Mouse (Mus musculus) liver, embryonic 14.5 days (tissue): ENCODE data around the gene Slc9b1. TPM values are rescaled to one million over a fixed set of nuclear protein-coding genes. Genes with fewer than 3 reads are reported as not detected.

ENCODE experiments used
- ATAC-seq: fragments of 200-750 bp; cut with Nextera tagmentation; 2 replicates; pipeline ENCODE4 v1.8.0; 2017; ENCODE audit warnings: moderate number of reproducible peaks, mild to moderate bottlenecking, moderate library complexity; ENCODE audit not compliant: insufficient read depth
- DNase-seq, 3 experiments: peaks; one replicate each; pipeline ENCODE4 v3.0.0-alpha.2; 2012 to 2013; ENCODE audit warnings: low read depth in 3 of 3, low spot score in 3 of 3
- H3K27ac ChIP-seq: fragments of 300-500 bp; sonication (generic); 2 replicates; pipeline ENCODE4 v1.5.1; 2014; ENCODE audit warnings: moderate library complexity, mild to moderate bottlenecking, control low read depth, inconsistent platforms
- H3K27me3 ChIP-seq: fragments of 300-500 bp; sonication (generic); 2 replicates; pipeline ENCODE4 v1.6.1; 2014; ENCODE audit warnings: mild to moderate bottlenecking, low read length, moderate library complexity; ENCODE audit not compliant: control insufficient read depth, insufficient read depth
- H3K36me3 ChIP-seq: fragments of 300-500 bp; sonication (generic); replicated peaks from 2 replicates; pipeline ENCODE4 v1.6.1; 2014; ENCODE audit warnings: low read depth; ENCODE audit not compliant: control insufficient read depth, insufficient read depth
- H3K4me1 ChIP-seq, 2 experiments: fragments of 200-500 bp in 1 of 2; fragments of 300-500 bp in 1 of 2; sonication (generic) in 1 of 2; replicated peaks; 2 replicates each; pipeline ENCODE4 v1.6.1; 2012 to 2014; ENCODE audit warnings: antibody characterized with exemption in 1 of 2, inconsistent platforms in 1 of 2, low read length in 1 of 2; ENCODE audit not compliant: control insufficient read depth in 2 of 2, insufficient read depth in 2 of 2
- H3K4me2 ChIP-seq: fragments of 300-500 bp; sonication (generic); 2 replicates; pipeline ENCODE4 v1.6.1; 2014; ENCODE audit warnings: low read depth, mild to moderate bottlenecking, control low read depth, moderate library complexity
- H3K4me3 ChIP-seq, 2 experiments: fragments of 200-500 bp in 1 of 2; fragments of 300-500 bp in 1 of 2; sonication (generic) in 1 of 2; 2 replicates each; pipeline ENCODE4 v1.5.1; 2012 to 2014; ENCODE audit warnings: low read depth in 2 of 2, low read length in 2 of 2, mild to moderate bottlenecking in 2 of 2, control low read depth in 1 of 2, inconsistent platforms in 1 of 2, moderate library complexity in 1 of 2; ENCODE audit not compliant: insufficient read depth in 1 of 2
- H3K9ac ChIP-seq: fragments of 300-500 bp; sonication (generic); replicated peaks from 2 replicates; pipeline ENCODE4 v1.6.1; 2014; ENCODE audit warnings: mild to moderate bottlenecking, control low read depth, moderate library complexity
- H3K9me3 ChIP-seq: fragments of 300-500 bp; sonication (generic); 2 replicates; pipeline ENCODE4 v1.6.1; 2016; ENCODE audit warnings: low read length, mixed read lengths; ENCODE audit not compliant: control insufficient read depth
- CTCF ChIP-seq: IDR thresholded peaks from 2 replicates; pipeline ENCODE4 v1.5.1; 2016; ENCODE audit warnings: antibody characterized with exemption, low read depth, control low read depth
- EP300 ChIP-seq: IDR thresholded peaks from 2 replicates; pipeline ENCODE4 v1.6.1; 2016; ENCODE audit warnings: antibody characterized with exemption, low read depth
- WGBS: fragments of 180-500 bp; shearing (Covaris S2); extraction: QIAGEN DNeasy Blood & Tissue Kit; methylation state at CpG from one replicate; pipeline ENCODE4 v1.1.7; 2014; ENCODE audit not compliant: insufficient replicate concordance; 5-methylcytosine and 5-hydroxymethylcytosine counted together
- polyA plus RNA-seq, 2 experiments: library from polyadenylated mRNA; depleted of rRNA in 1 of 2; stranded (reverse) in 1 of 2; unstranded in 1 of 2; fragments of >200 nt; fragmentation: Nextera tagmentation in 1 of 2; extraction: Ambion mirVana in 1 of 2; gene quantifications; 2 replicates each; pipeline versions ENCODE4 v1.2.1 to v1.2.3; 2012 to 2014

Slc9b1 gene
- polyA plus RNA-seq (2012; rRNA removed) (0.03 TPM in 2 replicates), polyA plus RNA-seq (2014; fragmentation: Nextera tagmentation; extraction: Ambion mirVana) (not detected in 2 replicates)

DNA sequence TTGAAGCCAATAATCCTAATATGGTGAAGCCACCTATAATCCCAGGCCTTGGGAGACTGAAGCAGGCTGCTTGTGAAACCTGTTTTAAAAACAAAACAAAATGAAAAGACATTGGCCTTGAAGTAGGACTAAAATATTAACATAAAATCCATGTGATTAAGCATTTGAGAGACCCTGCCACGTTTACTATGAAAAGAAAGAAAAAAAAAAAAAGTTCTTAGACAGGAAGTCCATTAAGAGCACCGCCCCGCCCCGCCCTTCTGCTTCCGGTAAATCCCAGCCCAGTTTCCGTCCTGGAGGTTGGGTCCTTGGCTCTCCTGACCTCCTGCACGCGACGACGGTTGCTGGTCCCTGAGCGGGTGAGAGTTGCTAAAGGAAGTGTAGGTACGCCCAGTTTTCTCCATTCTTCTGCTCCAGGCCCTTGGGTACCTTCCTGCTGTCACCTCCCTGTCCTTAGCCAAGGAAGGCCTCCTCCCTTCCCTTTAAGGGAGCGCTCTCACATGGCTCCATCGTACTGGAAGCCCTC, at the start of gene Slc9b1:
Gene Slc9b1 (plus strand): TSS at position 291 of the 526 bp plus-strand sequence.
- DNase-seq (no peak), ATAC-seq (no peak)
- Histone ChIP-seq H3K36me3 (no peaks in the 10 kb centered on the region), H3K9ac (no peak within 1 kb of the TSS), H3K4me3 (no peak within 1 kb of the TSS), H3K9me3 (no peaks in the 10 kb centered on the region), H3K4me2 (no peak within 1 kb of the TSS), H3K4me1 (no peaks in the 10 kb centered on the region), H3K27me3 (no peaks in the 10 kb centered on the region), H3K27ac (no peak within 1 kb of the TSS)
- TF ChIP-seq CTCF: no peak
- TF ChIP-seq EP300: no peak
- WGBS: 62% methylated on average over 14 of the region's 14 CpGs

DNA sequence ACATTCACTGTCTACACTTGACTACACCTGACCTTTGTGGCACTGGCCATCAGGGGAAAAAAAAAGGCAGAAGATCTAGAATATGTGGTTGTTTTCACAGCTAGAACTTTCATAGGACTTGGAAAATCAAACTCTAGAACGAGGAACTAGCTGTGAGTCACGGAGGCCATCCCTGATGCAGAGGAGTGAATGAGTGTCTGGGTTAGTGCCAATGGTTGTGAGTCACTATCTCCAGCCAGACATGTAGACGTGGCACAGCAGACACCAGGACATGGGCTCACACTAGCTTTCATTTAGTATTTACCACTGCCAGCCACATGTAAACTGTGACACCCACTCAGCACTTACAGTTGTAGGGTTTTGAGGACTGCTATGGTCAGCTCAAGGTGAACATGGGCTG, 49.3 kb upstream of the Slc9b1 start:
- Histone ChIP-seq H3K9me3 (no peaks in the 10 kb centered on the region), H3K36me3 (no peaks in the 10 kb centered on the region), H3K4me3 (no peak overlapping the region), H3K4me1 (no peaks in the 10 kb centered on the region), H3K4me2 (no peak overlapping the region), H3K9ac (no peak overlapping the region), H3K27ac (no peak overlapping the region), H3K27me3 (no peaks in the 10 kb centered on the region)
- DNase-seq (no peak), ATAC-seq (no peak)
- 44% methylated on average over 3 of the region's 3 CpGs for WGBS
- TF ChIP-seq EP300 (no peak), CTCF (no peak)

DNA sequence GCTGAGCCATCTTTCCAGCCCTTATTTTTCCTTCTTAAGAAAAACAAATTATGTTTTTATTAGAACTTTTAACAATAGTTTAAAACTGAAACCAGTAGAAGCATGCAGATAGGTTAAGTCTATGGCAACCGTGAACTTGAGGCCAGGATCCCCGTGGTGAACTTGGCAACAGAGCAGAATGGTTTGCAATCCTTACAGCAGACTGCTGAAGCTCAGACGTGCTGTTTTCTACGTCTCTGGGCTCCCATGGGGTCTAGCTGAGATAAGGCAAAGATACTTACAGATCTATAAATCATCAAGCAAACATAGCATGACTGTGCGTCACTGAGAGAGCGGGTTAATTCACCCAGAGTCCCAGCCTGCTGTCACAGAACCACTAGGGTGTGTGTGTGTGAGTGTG, 47.7 kb upstream of the Slc9b1 start:
- Histone ChIP-seq H3K36me3 (no peaks in the 10 kb centered on the region), H3K4me3 (no peak overlapping the region), H3K27ac (no peak overlapping the region), H3K4me2 (no peak overlapping the region), H3K9me3 (no peaks in the 10 kb centered on the region), H3K9ac (no peak overlapping the region), H3K27me3 (no peaks in the 10 kb centered on the region), H3K4me1 (no peaks in the 10 kb centered on the region)
- 48% methylated on average over 6 of the region's 6 CpGs for WGBS
- ATAC-seq (no peak), DNase-seq (no peak)
- no peak for TF ChIP-seq CTCF
- no peak for TF ChIP-seq EP300

DNA sequence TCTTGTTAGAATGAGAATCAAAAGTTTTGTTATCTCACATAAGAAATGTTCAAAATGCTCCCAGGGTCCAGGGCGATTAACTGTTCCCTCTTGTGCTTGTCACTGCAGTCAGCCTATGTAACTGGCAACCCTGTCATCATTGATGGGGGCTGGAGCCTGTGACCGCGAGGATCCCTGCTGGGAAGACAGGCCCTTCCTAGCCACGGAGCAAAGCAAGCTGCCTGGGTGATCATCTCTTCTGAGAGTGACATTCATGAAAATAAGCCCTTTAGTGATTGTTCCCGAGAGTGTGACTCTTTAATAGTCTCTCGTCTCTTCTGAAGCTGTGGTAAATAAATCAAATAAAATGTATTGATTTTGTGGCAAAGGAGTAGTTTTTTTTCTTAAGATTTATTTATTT, 43.8 kb upstream of the Slc9b1 start:
- peaks cover 0 to 3% of the 10 kb centered on the region in 2 experiments; a peak in 1 of 4 replicates for H3K4me1 ChIP-seq
- no peaks in the 10 kb centered on the region for H3K27me3 ChIP-seq
- no peak overlapping the region for H3K4me3 ChIP-seq
- WGBS: 48% methylated on average over 6 of the region's 6 CpGs
- DNase-seq (no peak), ATAC-seq (no peak)
- no peak overlapping the region for H3K4me2 ChIP-seq
- H3K27ac ChIP-seq: no peak overlapping the region
- no peak overlapping the region for H3K9ac ChIP-seq
- TF ChIP-seq CTCF: no peak
- no peak for TF ChIP-seq EP300
- H3K36me3 ChIP-seq: no peaks in the 10 kb centered on the region
- no peaks in the 10 kb centered on the region for H3K9me3 ChIP-seq

DNA sequence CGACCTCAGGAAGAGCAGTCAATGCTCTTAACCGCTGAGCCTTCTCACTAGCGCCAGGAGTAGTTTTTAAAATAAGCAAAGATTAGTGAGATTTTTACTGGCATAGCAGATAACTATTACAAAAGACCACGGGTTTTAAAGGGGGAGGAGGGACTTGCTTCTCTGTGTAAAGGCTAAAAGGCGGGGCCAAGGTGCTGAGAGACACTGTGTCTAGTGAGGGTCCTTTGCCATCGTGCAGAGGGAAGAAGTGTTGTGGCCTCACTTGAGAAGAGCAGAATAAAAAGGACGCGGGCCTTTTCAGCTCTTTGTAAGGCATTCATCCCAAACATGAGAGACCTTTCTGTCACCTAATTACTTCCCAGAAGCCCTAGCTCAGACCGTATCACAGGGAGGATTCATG, 43.3 kb upstream of the Slc9b1 start:
- Histone ChIP-seq H3K27ac (no peak overlapping the region), H3K4me2 (no peak overlapping the region), H3K9me3 (no peaks in the 10 kb centered on the region), H3K9ac (no peak overlapping the region), H3K4me3 (no peak overlapping the region), H3K4me1 (peaks cover 0 to 3% of the 10 kb centered on the region in 2 experiments; a peak in 1 of 4 replicates), H3K27me3 (no peaks in the 10 kb centered on the region), H3K36me3 (no peaks in the 10 kb centered on the region)
- ATAC-seq: no peak
- DNase-seq: no peak
- no peak for TF ChIP-seq CTCF
- no peak for TF ChIP-seq EP300
- 43% methylated on average over 9 of the region's 9 CpGs for WGBS
